Mouse (Mus musculus) cerebellum, adult 2 months (tissue): ENCODE results near the gene Dffa.
"Not testable (repeated sequence)": the region's sequence is repeated elsewhere in the genome, so short reads cannot be mapped to it uniquely, and the experiment has no call there.

ENCODE experiments used
- CTCF ChIP-seq: fragments of 200-500 bp; IDR thresholded peaks from 2 replicates; pipeline ENCODE4 v1.5.1; 2011; ENCODE audit warnings: low read depth, mild to moderate bottlenecking, control low read depth, low read length, moderate library complexity, borderline replicate concordance; ENCODE audit not compliant: insufficient read depth
- POLR2A ChIP-seq: fragments of 200-500 bp; IDR thresholded peaks from 2 replicates; pipeline ENCODE4 v1.6.1; 2011; ENCODE audit warnings: low read length, control low read depth, borderline replicate concordance; ENCODE audit not compliant: insufficient read depth

DNA sequence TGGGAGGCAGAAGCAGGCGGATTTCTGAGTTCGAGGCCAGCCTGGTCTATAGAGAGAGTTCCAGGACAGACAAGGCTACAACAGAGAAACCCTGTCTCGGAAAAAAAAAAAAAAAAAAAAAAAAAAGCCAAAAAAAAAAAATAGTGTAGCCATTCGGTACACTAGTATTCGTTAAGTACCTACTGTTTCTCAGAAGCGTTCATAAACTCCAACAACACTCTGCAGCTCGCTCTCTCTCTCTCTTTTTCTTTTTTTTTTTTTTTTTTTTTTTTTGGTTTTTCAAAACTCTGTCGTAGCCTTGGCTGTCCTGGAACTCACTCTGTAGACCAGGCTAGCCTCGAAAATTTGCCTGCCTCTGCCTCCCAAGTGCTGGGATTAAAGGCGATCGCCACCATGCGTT is 3.5 kb upstream of the Dffa start:
- not testable (repeated sequence) for TF ChIP-seq CTCF, POLR2A
